Mouse (Mus musculus) ES-Bruce4 (cell line): ENCODE measurements around the gene Fgf2.

Source experiments
- CTCF ChIP-seq: IDR thresholded peaks from one replicate; pipeline ENCODE4 v1.8.1; 2011; ENCODE audit warnings: low read depth, low read length
- EP300 ChIP-seq: IDR thresholded peaks from 2 replicates; pipeline ENCODE4 v1.6.1; 2011; ENCODE audit warnings: low read depth, low read length; ENCODE audit not compliant: insufficient read depth
- POLR2A ChIP-seq: IDR thresholded peaks from one replicate; pipeline ENCODE4 v1.8.1; 2011; ENCODE audit warnings: low read length; ENCODE audit not compliant: insufficient read depth

DNA sequence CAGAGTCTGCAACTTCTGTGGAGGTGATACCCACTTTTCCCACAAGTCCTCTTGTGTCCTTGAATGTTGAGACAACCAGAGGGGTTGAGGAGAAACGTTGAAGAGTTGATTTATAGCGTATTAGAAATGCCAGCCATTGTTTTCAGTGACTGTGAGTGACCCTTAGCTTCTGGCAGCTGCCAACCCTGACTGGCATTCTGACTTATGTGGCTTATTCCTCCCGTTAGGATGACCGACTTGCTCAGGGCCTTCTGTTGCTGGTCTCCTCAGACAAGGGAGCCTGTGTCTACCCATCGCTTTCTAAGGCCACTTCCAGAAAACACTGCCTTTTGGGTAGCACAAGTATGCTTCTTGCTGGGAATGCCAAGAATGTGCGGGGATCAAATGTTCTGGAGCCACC lies 33.3 kb downstream of the Fgf2 start:
- TF ChIP-seq CTCF, result no peak
- no peak for TF ChIP-seq POLR2A
- TF ChIP-seq EP300, result no peak
